Mouse (Mus musculus): ENCODE measurements around the gene Rnase4.

Gene Rnase4

DNA sequence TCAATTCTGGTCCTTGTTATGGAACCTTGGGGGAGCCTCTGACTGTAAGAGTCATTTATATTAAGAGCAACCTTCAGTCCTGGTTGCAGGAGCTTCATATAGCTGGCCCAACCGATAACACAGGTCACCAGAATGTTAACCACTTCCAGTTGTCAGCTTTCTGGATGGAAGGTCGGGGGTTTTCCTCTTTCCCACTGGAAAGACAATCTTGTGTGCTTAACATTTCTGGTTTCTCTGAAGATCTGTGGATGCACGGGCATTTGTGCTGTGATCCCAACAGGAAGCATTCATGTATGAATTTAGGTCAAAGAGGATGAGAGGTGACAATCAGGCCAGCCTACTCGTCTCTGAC is 38.7 kb downstream of the Rnase4 start:
- DNase-seq = no peak

DNA sequence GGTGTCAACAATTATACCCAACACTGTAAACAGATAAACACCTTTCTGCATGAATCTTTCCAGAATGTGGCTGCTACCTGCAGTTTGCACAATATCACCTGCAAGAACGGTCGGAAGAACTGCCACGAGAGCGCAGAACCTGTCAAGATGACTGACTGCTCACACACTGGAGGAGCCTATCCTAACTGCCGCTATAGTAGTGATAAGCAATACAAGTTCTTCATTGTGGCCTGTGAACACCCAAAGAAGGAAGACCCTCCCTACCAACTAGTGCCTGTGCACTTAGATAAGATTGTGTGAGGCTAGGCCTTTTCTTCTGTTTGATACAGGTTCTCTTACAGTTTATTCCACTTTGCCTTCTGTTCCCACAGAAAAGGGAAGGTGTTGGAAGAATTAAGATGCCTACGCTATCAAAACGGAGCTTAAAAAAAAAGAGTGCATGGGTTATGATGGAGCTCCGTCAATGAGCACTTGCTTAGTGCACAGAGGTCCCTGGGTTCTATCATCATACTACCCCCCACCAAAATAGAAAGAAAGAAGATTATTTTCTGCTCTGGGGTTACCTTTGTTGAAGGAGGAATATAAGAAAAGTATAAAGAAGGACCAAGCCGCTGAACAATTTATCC is 39.6 kb downstream of the Rnase4 start:
- DNase-seq = peak in 1 of 2 experiments; percentile 21

DNA sequence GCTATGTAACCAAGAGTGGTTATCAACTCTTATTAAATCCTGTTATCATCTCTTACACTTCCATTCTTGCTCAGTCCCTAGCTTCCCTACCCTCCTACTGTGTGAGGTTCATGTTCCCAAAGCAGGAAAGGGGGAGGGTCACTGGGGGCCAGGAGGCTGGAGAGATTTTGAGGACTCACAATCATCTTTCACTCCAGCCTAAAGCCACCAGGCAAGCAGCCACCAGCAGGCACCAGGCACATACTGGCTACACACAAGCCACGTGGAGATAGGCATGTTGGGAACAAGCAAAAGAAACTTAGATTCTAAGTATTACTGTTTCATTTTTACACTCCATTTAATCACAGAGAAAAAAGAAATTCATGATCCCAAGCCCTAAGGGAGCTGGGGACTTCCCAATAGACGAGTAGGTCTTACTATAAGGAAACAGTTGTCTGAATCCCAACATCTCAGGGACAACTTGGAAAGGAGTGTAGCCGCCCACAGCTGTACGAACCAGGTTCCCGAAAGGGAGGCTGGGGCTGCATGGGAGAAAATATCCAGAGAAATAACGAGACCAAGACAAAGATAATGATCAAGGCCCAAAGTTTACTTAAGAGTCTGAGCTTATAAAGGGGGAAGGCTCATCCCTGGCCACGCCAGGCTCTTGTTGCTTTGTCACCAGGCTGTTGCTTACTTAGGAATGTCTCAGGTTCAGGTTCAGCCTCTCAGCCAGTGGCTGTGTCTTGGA is 40.4 kb downstream of the Rnase4 start:
- no peak for DNase-seq

DNA sequence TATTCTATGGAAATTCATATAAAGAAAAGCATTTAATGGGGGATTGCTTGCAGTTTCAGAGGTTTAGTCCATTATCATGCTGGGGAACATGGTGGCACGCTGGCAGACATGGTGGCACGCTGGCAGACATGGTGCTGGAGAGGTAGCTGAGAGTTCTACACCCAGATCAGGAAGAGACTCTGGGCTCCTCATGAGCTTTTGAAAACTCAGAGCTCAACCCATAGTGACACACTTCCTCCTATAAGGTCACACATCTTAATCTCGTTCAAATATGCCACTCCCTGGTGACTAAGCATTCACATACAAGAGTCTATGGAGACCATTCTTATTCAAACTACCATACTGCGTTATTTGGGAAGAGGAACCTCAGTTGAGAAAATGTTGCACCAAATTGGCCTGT is 41.5 kb downstream of the Rnase4 start:
- no peak for DNase-seq

DNA sequence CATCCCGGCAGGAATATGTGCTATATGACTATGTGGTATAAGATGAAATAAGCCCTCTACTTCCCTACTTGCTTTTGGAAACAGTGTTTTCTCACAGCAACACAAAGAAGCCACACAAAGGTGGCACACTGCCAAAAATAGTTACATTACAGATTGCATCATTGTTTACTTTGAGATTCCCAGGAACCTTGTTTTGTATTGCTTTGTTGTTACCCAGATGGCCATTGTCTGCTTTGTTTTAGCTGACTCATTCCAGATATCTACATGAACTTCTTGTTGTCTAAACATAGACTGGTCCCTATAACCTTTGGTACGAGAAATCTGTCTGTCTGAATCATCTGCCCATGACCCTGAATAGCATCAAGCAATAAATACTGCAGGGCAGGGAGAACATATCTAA is 49.5 kb downstream of the Rnase4 start:
- no peak for DNase-seq

DNA sequence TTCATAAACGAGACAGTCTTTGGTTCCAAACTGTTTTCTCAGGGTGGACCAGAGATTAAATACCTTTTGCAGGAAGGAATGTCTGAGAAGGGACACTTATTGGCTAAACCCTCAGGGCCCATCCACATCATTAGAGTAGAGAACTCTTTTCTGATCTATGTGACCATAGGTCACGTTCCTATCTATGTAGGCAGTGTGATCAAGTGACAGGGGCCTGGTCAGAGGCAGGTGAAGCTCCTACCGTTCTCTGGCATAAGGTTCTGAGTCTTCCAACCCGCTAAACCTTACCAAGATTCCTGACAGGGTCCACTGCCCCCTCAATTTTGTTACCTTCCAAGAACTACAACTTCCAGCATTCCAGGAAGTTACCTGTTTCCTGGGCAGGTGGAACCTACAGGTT is 51.2 kb downstream of the Rnase4 start:
- no peak for DNase-seq

DNA sequence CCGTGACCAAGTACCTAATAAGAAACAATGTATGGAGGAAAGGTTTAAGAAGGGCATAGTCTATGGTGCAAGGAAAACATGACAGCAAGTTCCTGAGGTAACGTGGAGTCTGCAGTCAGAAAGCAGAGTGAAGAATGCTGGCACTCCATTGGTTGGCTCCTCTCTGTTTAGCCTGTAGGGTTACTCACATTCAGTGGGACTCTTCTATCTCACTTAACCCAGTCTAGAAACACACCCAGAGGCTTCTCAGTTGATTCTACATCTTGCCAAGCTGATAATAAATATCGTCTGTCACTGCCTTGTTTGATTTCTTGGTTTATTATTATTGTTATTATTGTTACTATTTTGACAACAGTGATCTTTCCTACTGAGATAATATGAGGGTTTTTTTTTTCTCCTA is 51.7 kb downstream of the Rnase4 start:
- DNase-seq = no peak

DNA sequence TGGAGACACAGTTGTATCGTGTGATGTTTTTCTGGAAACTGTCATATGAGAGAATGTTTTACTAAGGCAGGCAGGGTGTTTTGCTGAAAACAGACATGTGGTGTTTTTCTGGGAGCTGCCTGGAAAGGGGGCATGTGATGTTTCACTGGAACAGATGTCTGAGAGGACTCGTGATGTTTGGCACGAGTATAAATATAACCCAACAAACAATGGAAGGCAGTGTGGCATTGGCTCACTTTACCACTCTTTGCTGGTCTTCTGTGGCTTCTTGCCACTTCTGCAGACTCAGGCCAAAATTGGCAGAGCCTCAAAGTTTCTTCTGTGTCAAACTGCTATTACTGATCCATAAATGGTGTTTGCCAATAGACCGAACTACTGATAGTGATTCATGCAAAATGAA is 52.4 kb downstream of the Rnase4 start:
- DNase-seq = no peak

DNA sequence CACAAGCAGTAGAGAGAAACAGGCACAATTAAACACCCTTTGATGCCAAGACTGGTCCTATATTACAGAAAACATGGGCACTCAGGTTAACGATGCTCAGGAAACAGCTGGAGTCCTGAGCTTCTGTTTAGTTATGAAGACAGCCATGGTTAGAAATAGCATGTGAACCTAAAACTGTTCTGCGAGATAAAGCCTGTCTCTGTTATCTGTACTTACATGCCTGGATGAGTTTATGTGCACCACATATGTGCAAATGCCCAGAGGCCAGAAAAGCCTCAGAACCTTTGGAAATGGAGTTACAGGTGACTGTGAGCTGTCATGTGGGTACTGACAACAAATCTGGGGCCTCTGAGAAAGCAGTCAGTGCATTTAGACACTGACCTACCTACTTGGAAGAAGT is 53.1 kb downstream of the Rnase4 start:
- DNase-seq = no peak

DNA sequence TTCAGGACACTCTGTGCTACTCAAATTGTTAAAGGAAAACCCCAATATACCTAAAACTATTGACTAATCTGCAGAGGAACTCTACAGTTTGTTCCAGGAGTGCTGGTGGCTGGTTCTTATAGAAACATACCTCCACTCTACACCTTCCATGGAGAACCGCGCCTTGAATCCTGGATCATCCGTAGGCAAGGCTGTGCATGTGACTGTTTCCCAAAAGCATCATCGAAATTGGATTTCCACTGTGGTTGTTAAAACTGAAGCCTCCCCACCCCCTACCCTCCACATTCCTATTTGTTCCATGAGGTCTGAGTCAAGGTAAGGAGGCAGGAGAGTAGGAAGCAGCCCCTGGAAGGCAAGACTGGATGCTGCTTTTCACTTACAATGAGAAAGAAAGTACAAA is 53.6 kb downstream of the Rnase4 start:
- DNase-seq = no peak

DNA sequence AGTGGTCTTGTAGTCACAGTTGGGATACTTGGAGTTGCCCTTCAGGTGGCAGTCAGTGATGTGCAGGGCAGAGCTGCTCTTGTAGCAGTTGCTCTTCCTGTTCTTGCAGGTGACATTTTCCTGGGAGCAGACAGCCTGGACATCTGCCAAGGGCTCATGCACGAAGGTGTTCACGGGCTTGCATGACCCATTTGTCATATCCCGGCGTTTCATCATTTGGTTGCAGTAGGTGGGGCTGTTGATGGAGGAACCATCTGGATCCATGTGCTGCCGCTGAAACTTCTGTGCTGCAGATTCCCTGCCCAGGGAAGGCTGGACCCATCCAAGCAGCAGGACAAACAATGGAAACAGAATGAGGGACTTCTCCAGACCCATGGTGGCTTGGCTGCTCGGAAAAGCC is 54.6 kb downstream of the Rnase4 start:
- DNase-seq = no peak

DNA sequence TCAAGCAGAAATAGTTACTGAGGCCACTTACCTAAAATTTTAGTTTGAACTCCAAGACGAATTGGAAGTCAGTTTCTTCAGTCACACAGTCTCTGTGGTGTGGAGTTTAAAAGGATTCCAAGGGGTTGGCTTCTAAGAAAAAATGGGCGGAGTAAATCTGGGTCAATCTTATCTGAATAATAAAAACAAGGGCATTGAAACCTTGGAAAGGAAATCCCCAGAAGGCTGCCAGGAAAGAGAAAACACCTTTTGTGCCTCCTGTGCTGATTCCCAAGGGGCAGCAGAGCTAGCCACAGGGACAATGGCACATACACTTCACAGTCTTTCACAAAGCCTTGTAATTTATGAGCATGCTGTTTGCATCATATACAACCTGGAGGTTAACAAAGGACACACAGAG is 55.8 kb downstream of the Rnase4 start, which contains the start of gene Rnase1:
Gene Rnase1, minus strand, starts transcription at position 101 of the 400 bp plus-strand sequence.
- DNase-seq = no peak

DNA sequence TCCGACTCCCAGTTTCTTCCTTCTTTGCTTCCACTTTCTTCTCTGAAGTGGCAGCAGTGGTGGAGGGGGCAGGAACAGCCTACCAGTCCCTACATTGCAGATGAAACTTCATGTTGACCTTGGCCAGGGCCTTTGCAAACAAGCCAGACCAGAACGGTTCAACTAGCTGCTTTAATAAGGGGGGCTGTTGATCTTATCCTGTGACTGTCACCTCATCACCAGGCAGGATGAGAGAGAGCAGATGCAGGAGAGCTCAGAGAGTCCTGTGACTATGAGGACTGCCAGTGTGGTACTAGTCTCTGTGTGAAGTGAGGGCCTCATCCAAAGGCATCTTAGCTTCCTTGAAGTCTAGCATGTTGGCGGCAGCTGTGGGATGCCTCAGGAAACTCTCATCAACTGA is 57.1 kb downstream of the Rnase4 start:
- DNase-seq = no peak

DNA sequence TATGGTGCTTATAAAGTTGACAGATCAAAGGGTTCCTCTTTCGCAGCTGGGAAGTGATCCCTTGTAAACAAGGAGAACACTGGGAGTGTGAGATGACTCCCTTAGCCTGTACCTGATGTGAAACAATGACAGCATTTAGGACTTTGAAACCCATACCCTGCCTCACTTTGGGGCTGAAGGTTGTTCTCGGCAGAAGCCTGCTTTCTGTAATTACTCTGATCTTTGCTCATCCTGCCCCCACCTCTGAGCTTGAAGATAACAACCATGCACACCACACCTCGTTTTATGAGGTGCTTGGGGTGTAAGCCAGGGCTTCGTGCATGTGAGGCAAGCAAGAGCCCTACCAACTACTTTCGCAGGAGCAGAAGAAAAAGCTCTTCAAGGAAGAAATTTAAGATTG is 58.3 kb downstream of the Rnase4 start:
- DNase-seq = no peak

DNA sequence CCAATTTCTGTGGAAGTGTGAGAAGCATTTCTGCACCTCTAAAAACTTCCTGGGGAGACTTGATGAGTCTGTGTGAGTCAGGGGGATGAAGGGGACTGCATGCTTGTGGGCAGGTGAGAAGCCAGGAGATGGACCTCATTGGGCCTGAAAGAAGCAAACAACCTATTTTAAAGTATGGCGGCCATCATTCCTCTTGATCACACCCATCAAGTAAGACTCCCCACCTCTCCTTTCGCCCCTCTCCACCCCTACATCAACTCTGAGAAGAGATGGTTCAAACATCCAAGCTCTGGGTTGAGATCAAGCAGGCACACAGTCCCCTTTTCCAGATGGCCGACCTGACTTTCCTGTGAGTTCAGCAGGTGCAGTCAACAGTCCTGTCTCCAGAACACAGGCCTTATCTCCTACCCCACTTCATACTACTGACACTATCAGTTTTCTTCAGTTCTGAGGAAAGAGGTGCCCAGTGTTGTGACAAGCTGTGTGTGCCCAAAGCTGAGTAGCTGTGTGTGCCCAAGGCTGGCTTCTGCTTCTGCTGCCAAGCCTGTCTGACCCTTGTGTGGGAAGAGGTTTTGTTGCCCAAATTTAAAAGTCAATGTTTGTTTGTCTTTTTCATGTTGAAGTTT is 59.4 kb downstream of the Rnase4 start:
- DNase-seq = no peak

DNA sequence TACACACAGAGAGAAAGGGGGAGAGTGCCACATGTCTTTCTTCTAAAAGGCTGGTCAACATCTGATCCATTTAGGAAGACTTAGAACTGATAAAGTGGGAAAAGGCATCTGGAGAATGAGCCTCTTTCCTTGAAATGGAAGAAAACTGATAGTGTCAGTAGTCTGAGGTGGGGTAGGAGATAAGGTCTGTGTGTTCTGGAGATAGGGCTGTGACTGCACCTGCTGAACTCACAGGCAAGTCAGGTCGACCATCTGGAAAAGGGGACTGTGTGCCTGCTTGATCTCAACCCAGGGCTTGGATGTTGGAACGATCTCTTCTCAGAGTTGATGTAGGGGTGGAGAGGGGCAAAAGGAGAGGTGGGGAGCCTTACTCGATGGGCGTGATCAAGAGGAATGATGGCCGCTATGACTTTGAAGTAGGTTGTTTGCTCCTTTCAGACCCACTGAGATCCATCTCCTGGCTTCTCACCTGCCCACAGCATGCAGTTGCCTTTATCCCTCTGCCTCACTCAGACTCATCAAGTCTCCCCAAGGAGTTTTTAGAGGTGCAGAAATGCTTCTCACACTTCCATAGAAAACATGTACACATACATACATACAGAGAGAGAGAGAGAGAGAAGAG is 61.5 kb downstream of the Rnase4 start:
- DNase-seq = no peak
